Mouse (Mus musculus) natural killer cell, adult 2 months (primary cell): ENCODE results near the gene Eif4g1.
A peak's percentile ranks its signal among the peaks of the same experiment; 100 is the strongest.

Experiments
- DNase-seq, 2 experiments: peaks; one replicate each; pipeline ENCODE4 v3.0.0; 2022; ENCODE audit warnings: low spot score in 2 of 2

Eif4g1 gene

GRCm38 (mm10) chr16:20672965-20673705 is 5.0 kb downstream of the Eif4g1 start:
- DNase-seq, result no peak

GRCm38 (mm10) chr16:20673706-20674303 is 5.7 kb downstream of the Eif4g1 start:
- DNase-seq, result peak in 1 of 2 experiments; percentile 25

GRCm38 (mm10) chr16:20675213-20675612 is 7.1 kb downstream of the Eif4g1 start:
- DNase-seq, result no peak

- no peak for DNase-seq
Observed at GRCm38 (mm10) chr16:20676702-20677101, 8.6 kb downstream of the Eif4g1 start.

GRCm38 (mm10) chr16:20677380-20677779 is 9.3 kb downstream of the Eif4g1 start:
- no peak for DNase-seq

GRCm38 (mm10) chr16:20677974-20678675 is 10.0 kb downstream of the Eif4g1 start:
- DNase-seq, result no peak

GRCm38 (mm10) chr16:20690774-20691173 is 22.7 kb downstream of the Eif4g1 start:
- DNase-seq, result no peak

- no peak for DNase-seq
Observed at GRCm38 (mm10) chr16:20691617-20692016, 23.5 kb downstream of the Eif4g1 start.

- no peak for DNase-seq
Observed at GRCm38 (mm10) chr16:20692241-20692965, 24.3 kb downstream of the Eif4g1 start.

- peak; percentile 65 to 70 for DNase-seq
Observed at GRCm38 (mm10) chr16:20693111-20693701, 25.1 kb downstream of the Eif4g1 start, which contains the start of gene Fam131a. Gene Fam131a (plus strand): TSS chr16:20693241.

- DNase-seq, result no peak
Observed at GRCm38 (mm10) chr16:20694781-20695180, 26.7 kb downstream of the Eif4g1 start.

- DNase-seq, result no peak
Observed at GRCm38 (mm10) chr16:20695622-20696323, 27.7 kb downstream of the Eif4g1 start.

GRCm38 (mm10) chr16:20699266-20699665 is 31.2 kb downstream of the Eif4g1 start:
- no peak for DNase-seq

GRCm38 (mm10) chr16:20700036-20700435 is 31.9 kb downstream of the Eif4g1 start:
- DNase-seq, result no peak

- DNase-seq, result no peak
Observed at GRCm38 (mm10) chr16:20701316-20701715, 33.2 kb downstream of the Eif4g1 start.

- DNase-seq, result no peak
Observed at GRCm38 (mm10) chr16:20701729-20702521, 33.8 kb downstream of the Eif4g1 start.

- peak in 1 of 2 experiments; percentile 34 for DNase-seq
Observed at GRCm38 (mm10) chr16:20702522-20702893, 34.4 kb downstream of the Eif4g1 start.

- DNase-seq, result no peak
Observed at GRCm38 (mm10) chr16:20703071-20703470, 35.0 kb downstream of the Eif4g1 start.

GRCm38 (mm10) chr16:20703699-20704400 is 35.7 kb downstream of the Eif4g1 start:
- no peak for DNase-seq

GRCm38 (mm10) chr16:20705786-20706185 is 37.7 kb downstream of the Eif4g1 start:
- DNase-seq, result no peak
